Mouse (Mus musculus) olfactory bulb, adult 2 months (tissue): ENCODE data around the gene Sgsm2.

ENCODE experiments used
- CTCF ChIP-seq: fragments of 200-500 bp; IDR thresholded peaks from 2 replicates; pipeline ENCODE4 v1.5.1; 2012; ENCODE audit warnings: low read depth, mild to moderate bottlenecking, low read length, moderate library complexity; ENCODE audit not compliant: insufficient read depth
- POLR2A ChIP-seq: fragments of 200-500 bp; IDR thresholded peaks from 2 replicates; pipeline ENCODE4 v1.6.1; 2012; ENCODE audit warnings: mild to moderate bottlenecking, low read depth, low read length, moderate library complexity; ENCODE audit not compliant: insufficient read depth

DNA sequence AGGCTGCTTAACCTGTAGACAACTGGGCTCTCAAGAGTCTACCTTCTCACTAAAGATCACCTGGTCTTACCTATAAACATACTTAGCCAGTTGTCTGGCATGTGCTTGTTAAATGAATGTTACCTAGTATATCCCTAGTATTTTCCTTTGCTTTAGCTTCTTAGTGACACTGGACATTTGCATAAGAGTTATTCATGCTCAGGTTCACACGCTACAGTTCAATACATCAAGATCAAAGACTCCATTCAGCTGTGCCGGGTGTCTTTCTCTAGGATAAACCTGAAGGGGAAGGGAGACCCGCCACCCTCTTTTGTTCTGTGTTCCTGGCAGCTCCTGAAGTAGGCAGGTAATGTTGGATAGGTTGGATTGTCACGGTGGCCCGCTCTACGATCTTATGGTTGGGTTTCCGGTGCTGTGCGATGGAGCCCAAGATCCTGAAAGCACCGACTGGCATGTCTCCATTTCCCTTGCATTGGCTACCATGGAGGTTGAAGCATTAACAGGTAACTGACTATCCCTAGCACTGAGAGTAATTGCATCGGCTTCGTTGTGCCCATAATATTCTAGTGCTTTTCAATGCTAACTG is 67.8 kb downstream of the Sgsm2 start:
- no peak for TF ChIP-seq CTCF
- TF ChIP-seq POLR2A, result no peak
